Mouse (Mus musculus) B cell, adult 2 months (primary cell): ENCODE data around the gene Rrp12.
A peak's percentile ranks its signal among the peaks of the same experiment; 100 is the strongest.
"Not testable (repeated sequence)": the region's sequence is repeated elsewhere in the genome, so short reads cannot be mapped to it uniquely, and the experiment has no call there.

Source experiments
- DNase-seq, 2 experiments: peaks; one replicate each; pipeline ENCODE4 v3.0.0; 2022

Gene Rrp12

GRCm38 (mm10) chr19:41847992-41848851, 47.8 kb downstream of the Rrp12 start, which contains the start of gene Frat2:
Gene Frat2 (minus strand): TSS chr19:41848132.
- peak; percentile 92 for DNase-seq

- not testable (repeated sequence) for DNase-seq
Observed at GRCm38 (mm10) chr19:41847614-41847991, 48.4 kb downstream of the Rrp12 start.

GRCm38 (mm10) chr19:41847091-41847581, 48.8 kb downstream of the Rrp12 start:
- DNase-seq = peak; percentile 36 to 44

GRCm38 (mm10) chr19:41846366-41847090, 49.4 kb downstream of the Rrp12 start:
- no peak for DNase-seq

- DNase-seq = no peak
Observed at GRCm38 (mm10) chr19:41844345-41844744, 51.6 kb downstream of the Rrp12 start.

- DNase-seq = peak; percentile 12 to 19
Observed at GRCm38 (mm10) chr19:41842706-41843105, 53.3 kb downstream of the Rrp12 start.

- DNase-seq = no peak
Observed at GRCm38 (mm10) chr19:41842196-41842595, 53.8 kb downstream of the Rrp12 start.

- no peak for DNase-seq
Observed at GRCm38 (mm10) chr19:41841105-41841750, 54.7 kb downstream of the Rrp12 start.

GRCm38 (mm10) chr19:41839685-41840084, 56.3 kb downstream of the Rrp12 start:
- DNase-seq = no peak

GRCm38 (mm10) chr19:41838808-41839207, 57.2 kb downstream of the Rrp12 start:
- no peak for DNase-seq

- DNase-seq = no peak
Observed at GRCm38 (mm10) chr19:41837917-41838261, 58.1 kb downstream of the Rrp12 start.

GRCm38 (mm10) chr19:41837194-41837916, 58.6 kb downstream of the Rrp12 start:
- no peak for DNase-seq

- DNase-seq = no peak
Observed at GRCm38 (mm10) chr19:41836719-41837118, 59.3 kb downstream of the Rrp12 start.

GRCm38 (mm10) chr19:41835816-41836215, 60.2 kb downstream of the Rrp12 start:
- DNase-seq = no peak

- no peak for DNase-seq
Observed at GRCm38 (mm10) chr19:41835407-41835806, 60.6 kb downstream of the Rrp12 start.

- DNase-seq = no peak
Observed at GRCm38 (mm10) chr19:41832501-41833201, 63.3 kb downstream of the Rrp12 start.

GRCm38 (mm10) chr19:41831718-41832391, 64.1 kb downstream of the Rrp12 start:
- peak in 1 of 2 experiments; percentile 7 for DNase-seq

- peak in 1 of 2 experiments; percentile 12 for DNase-seq
Observed at GRCm38 (mm10) chr19:41831101-41831570, 64.8 kb downstream of the Rrp12 start.

GRCm38 (mm10) chr19:41830106-41831031, 65.6 kb downstream of the Rrp12 start:
- DNase-seq = peak; percentile 67
